Mouse (Mus musculus): ENCODE data around the gene Cnga2. TPM values are rescaled to one million over a fixed set of nuclear protein-coding genes. Genes with fewer than 3 reads are reported as not detected.
A peak's percentile ranks its signal among the peaks of the same experiment; 100 is the strongest.

The Cnga2 gene
- polyA plus RNA-seq, 1 experiment from 2014 or later, result 0.07 TPM

- 78% methylated on average over 2 of the region's 2 CpGs for WGBS
- Histone ChIP-seq H3K4me1 (replicated peaks; ENCODE audit: control insufficient read depth, insufficient read depth) (no peaks in the 10 kb centered on the region), H3K9me3 (ENCODE audit: control insufficient read depth, low read length) (no peaks in the 10 kb centered on the region), H3K4me3 (ENCODE audit: low read depth, low read length) (no peak overlapping the region), H3K9ac (ENCODE audit: low read length) (no peak overlapping the region), H3K27ac (replicated peaks) (no peak overlapping the region), H3K27me3 (ENCODE audit: control insufficient read depth, insufficient read depth, low read length) (no peaks in the 10 kb centered on the region), H3K36me3 (ENCODE audit: control insufficient read depth, insufficient read depth, low read length) (no peaks in the 10 kb centered on the region), H3K4me2 (replicated peaks; ENCODE audit: low read depth) (no peak overlapping the region)
- DNase-seq (ENCODE audit: low spot score), result no peak
- ATAC-seq (ENCODE audit: low FRiP score, low TSS enrichment), result no peak
- TF ChIP-seq CTCF (IDR thresholded peaks at IDR 0.05; ENCODE audit: low read depth) (no peak), EP300 (optimal IDR thresholded peaks at IDR 0.05) (no peak)
These were observed 10.3 kb upstream of the Cnga2 start for GRCm38 (mm10) chrX:71981322-71981721.

GRCm38 (mm10) chrX:71983205-71983604 lies 8.4 kb upstream of the Cnga2 start:
- H3K4me1 ChIP-seq (replicated peaks; ENCODE audit: control insufficient read depth, insufficient read depth), result no peaks in the 10 kb centered on the region
- no peak overlapping the region for H3K9ac ChIP-seq (ENCODE audit: low read length)
- TF ChIP-seq CTCF (IDR thresholded peaks at IDR 0.05; ENCODE audit: low read depth) (no peak), EP300 (optimal IDR thresholded peaks at IDR 0.05) (no peak)
- DNase-seq (ENCODE audit: low spot score) (no peak), ATAC-seq (ENCODE audit: low FRiP score, low TSS enrichment) (no peak)
- no peaks in the 10 kb centered on the region for H3K9me3 ChIP-seq (ENCODE audit: control insufficient read depth, low read length)
- H3K27me3 ChIP-seq (ENCODE audit: control insufficient read depth, insufficient read depth, low read length), result no peaks in the 10 kb centered on the region
- 50% methylated on average over 2 of the region's 2 CpGs for WGBS
- no peak overlapping the region for H3K4me3 ChIP-seq (ENCODE audit: low read depth, low read length)
- H3K36me3 ChIP-seq (ENCODE audit: control insufficient read depth, insufficient read depth, low read length), result no peaks in the 10 kb centered on the region
- no peak overlapping the region for H3K4me2 ChIP-seq (replicated peaks; ENCODE audit: low read depth)
- no peak overlapping the region for H3K27ac ChIP-seq (replicated peaks)

GRCm38 (mm10) chrX:71983775-71984174 lies 7.9 kb upstream of the Cnga2 start:
- H3K27ac ChIP-seq (replicated peaks), result no peak overlapping the region
- TF ChIP-seq EP300 (optimal IDR thresholded peaks at IDR 0.05) (no peak), CTCF (IDR thresholded peaks at IDR 0.05; ENCODE audit: low read depth) (peak; percentile 61)
- DNase-seq (ENCODE audit: low spot score) (peak; percentile 15), ATAC-seq (ENCODE audit: low FRiP score, low TSS enrichment) (no peak)
- no peak overlapping the region for H3K9ac ChIP-seq (ENCODE audit: low read length)
- no peak overlapping the region for H3K4me3 ChIP-seq (ENCODE audit: low read depth, low read length)
- no peaks in the 10 kb centered on the region for H3K36me3 ChIP-seq (ENCODE audit: control insufficient read depth, insufficient read depth, low read length)
- WGBS, result 80% methylated on average over 1 of the region's 1 CpGs
- no peak overlapping the region for H3K4me2 ChIP-seq (replicated peaks; ENCODE audit: low read depth)
- no peaks in the 10 kb centered on the region for H3K9me3 ChIP-seq (ENCODE audit: control insufficient read depth, low read length)
- no peaks in the 10 kb centered on the region for H3K27me3 ChIP-seq (ENCODE audit: control insufficient read depth, insufficient read depth, low read length)
- H3K4me1 ChIP-seq (replicated peaks; ENCODE audit: control insufficient read depth, insufficient read depth), result no peaks in the 10 kb centered on the region

- ATAC-seq (ENCODE audit: low FRiP score, low TSS enrichment), result no peak
- 32% methylated on average over 1 of the region's 1 CpGs for WGBS
- TF ChIP-seq EP300 (optimal IDR thresholded peaks at IDR 0.05) (no peak), CTCF (IDR thresholded peaks at IDR 0.05; ENCODE audit: low read depth) (no peak)
These were observed 4.3 kb downstream of the Cnga2 start for GRCm38 (mm10) chrX:71995972-71996371.

GRCm38 (mm10) chrX:72009930-72010329 lies 18.3 kb downstream of the Cnga2 start:
- no peaks in the 10 kb centered on the region for H3K27me3 ChIP-seq (ENCODE audit: control insufficient read depth, insufficient read depth, low read length)
- ATAC-seq (ENCODE audit: low FRiP score, low TSS enrichment), result no peak

More at GRCm38 (mm10) chrX:71995972-71996371, 4.3 kb downstream of the Cnga2 start:
- Histone ChIP-seq H3K4me3 (ENCODE audit: low read depth, low read length) (no peak overlapping the region), H3K9me3 (ENCODE audit: control insufficient read depth, low read length) (no peaks in the 10 kb centered on the region), H3K27me3 (ENCODE audit: control insufficient read depth, insufficient read depth, low read length) (no peaks in the 10 kb centered on the region), H3K9ac (ENCODE audit: low read length) (no peak overlapping the region), H3K27ac (replicated peaks) (no peak overlapping the region), H3K4me1 (replicated peaks; ENCODE audit: control insufficient read depth, insufficient read depth) (no peaks in the 10 kb centered on the region), H3K4me2 (replicated peaks; ENCODE audit: low read depth) (no peak overlapping the region), H3K36me3 (ENCODE audit: control insufficient read depth, insufficient read depth, low read length) (no peaks in the 10 kb centered on the region)
- DNase-seq (ENCODE audit: low spot score), result no peak

GRCm38 (mm10) chrX:72012236-72012635 lies 20.6 kb downstream of the Cnga2 start:
- Histone ChIP-seq H3K9ac (ENCODE audit: low read length) (no peak overlapping the region), H3K27ac (replicated peaks) (no peak overlapping the region), H3K36me3 (ENCODE audit: control insufficient read depth, insufficient read depth, low read length) (no peaks in the 10 kb centered on the region), H3K9me3 (ENCODE audit: control insufficient read depth, low read length) (no peaks in the 10 kb centered on the region), H3K4me3 (ENCODE audit: low read depth, low read length) (no peak overlapping the region), H3K4me2 (replicated peaks; ENCODE audit: low read depth) (no peak overlapping the region), H3K4me1 (replicated peaks; ENCODE audit: control insufficient read depth, insufficient read depth) (no peaks in the 10 kb centered on the region), H3K27me3 (ENCODE audit: control insufficient read depth, insufficient read depth, low read length) (no peaks in the 10 kb centered on the region)
- DNase-seq (ENCODE audit: low spot score), result peak; percentile 11
- TF ChIP-seq CTCF (IDR thresholded peaks at IDR 0.05; ENCODE audit: low read depth) (no peak), EP300 (optimal IDR thresholded peaks at IDR 0.05) (no peak)
- 55% methylated on average over 9 of the region's 9 CpGs for whole genome bisulfite sequencing
- ATAC-seq (ENCODE audit: low FRiP score, low TSS enrichment), result no peak

More at GRCm38 (mm10) chrX:72009930-72010329, 18.3 kb downstream of the Cnga2 start:
- Histone ChIP-seq H3K4me3 (ENCODE audit: low read depth, low read length) (no peak overlapping the region), H3K9ac (ENCODE audit: low read length) (no peak overlapping the region), H3K4me2 (replicated peaks; ENCODE audit: low read depth) (no peak overlapping the region), H3K9me3 (ENCODE audit: control insufficient read depth, low read length) (no peaks in the 10 kb centered on the region), H3K36me3 (ENCODE audit: control insufficient read depth, insufficient read depth, low read length) (no peaks in the 10 kb centered on the region), H3K4me1 (replicated peaks; ENCODE audit: control insufficient read depth, insufficient read depth) (no peaks in the 10 kb centered on the region), H3K27ac (replicated peaks) (no peak overlapping the region)
- DNase-seq (ENCODE audit: low spot score), result no peak
- TF ChIP-seq CTCF (IDR thresholded peaks at IDR 0.05; ENCODE audit: low read depth) (no peak), EP300 (optimal IDR thresholded peaks at IDR 0.05) (no peak)

All from stomach, postnatal 0 days (tissue).